25 mouse cellular contexts compared by ENCODE assay signal in genomic region chr2:143024226-143024625, GRCm38 (mm10). TPM values are rescaled to one million over a fixed set of nuclear protein-coding genes. Genes with fewer than 3 reads are reported as not detected.
DNase-seq lines count a peak whose midpoint lies in the region; ATAC-seq lines count a peak whose summit lies in the region.
"Had no signal": no experiment of that assay in that cellular context is flagged by ENCODE, and none has a peak within 500 bp of the region (broad histone marks: within the 10 kb centered on the region; RNA-seq: fewer than 3 reads in every experiment).

No protein-coding gene starts in this region.

- no peak overlapping the region for H3K9ac ChIP-seq in hindbrain, embryonic 14.5 days
- no peak overlapping the region for H3K9ac ChIP-seq in hindbrain, embryonic 13.5 days
- H3K9ac ChIP-seq: embryonic facial prominence, embryonic 13.5 days; embryonic facial prominence, embryonic 15.5 days; forebrain, embryonic 13.5 days; forebrain, embryonic 15.5 days; forebrain, postnatal 0 days had no signal

- H3K27ac ChIP-seq in hindbrain, embryonic 14.5 days = no peak overlapping the region
- no peak overlapping the region for H3K27ac ChIP-seq in hindbrain, embryonic 13.5 days
- H3K27ac ChIP-seq: embryonic facial prominence, embryonic 13.5 days; embryonic facial prominence, embryonic 15.5 days; forebrain, embryonic 10.5 days; forebrain, embryonic 13.5 days; forebrain, embryonic 15.5 days had no signal

- no peak overlapping the region for H3K4me2 ChIP-seq in hindbrain, embryonic 14.5 days (replicated peaks)
- H3K4me2 ChIP-seq in hindbrain, embryonic 13.5 days = no peak overlapping the region
- H3K4me2 ChIP-seq: embryonic facial prominence, embryonic 13.5 days; embryonic facial prominence, embryonic 15.5 days; forebrain, embryonic 13.5 days; forebrain, embryonic 15.5 days had no signal

- ATAC-seq in hindbrain, embryonic 14.5 days (ENCODE audit: low FRiP score) = no peak
- no peak for ATAC-seq in hindbrain, embryonic 13.5 days (ENCODE audit: low FRiP score)
- ATAC-seq in granulocyte monocyte progenitor cell, adult 5-6 weeks (replicated peaks; ENCODE audit: poor library complexity, severe bottlenecking) = peak; percentile 65
- ATAC-seq: forebrain, embryonic 13.5 days; forebrain, embryonic 15.5 days; forebrain, postnatal 0 days had no signal

- H3K4me1 ChIP-seq in hindbrain, embryonic 14.5 days (replicated peaks; ENCODE audit: control insufficient read depth, insufficient read depth, low read length) = peaks cover 6% of the 10 kb centered on the region; the same call in 1 of the 2 replicates
- 0 out of 2 replicates have a peak, but pooled peaks cover 5% of the 10 kb centered on the region for H3K4me1 ChIP-seq in hindbrain, embryonic 13.5 days (replicated peaks)
- H3K4me1 ChIP-seq: embryonic facial prominence, embryonic 15.5 days; forebrain, embryonic 10.5 days; forebrain, embryonic 13.5 days; forebrain, embryonic 15.5 days had no signal

- H3K36me3 ChIP-seq in hindbrain, embryonic 14.5 days (replicated peaks; ENCODE audit: control insufficient read depth, insufficient read depth) = no peaks in the 10 kb centered on the region
- no peaks in the 10 kb centered on the region for H3K36me3 ChIP-seq in hindbrain, embryonic 13.5 days
- H3K36me3 ChIP-seq: embryonic facial prominence, embryonic 13.5 days; embryonic facial prominence, embryonic 15.5 days; forebrain, embryonic 10.5 days; forebrain, embryonic 15.5 days had no signal

- H3K27me3 ChIP-seq in hindbrain, embryonic 14.5 days (ENCODE audit: control insufficient read depth, insufficient read depth, low read length) = no peaks in the 10 kb centered on the region
- no peaks in the 10 kb centered on the region for H3K27me3 ChIP-seq in hindbrain, embryonic 13.5 days
- H3K27me3 ChIP-seq: embryonic facial prominence, embryonic 13.5 days; embryonic facial prominence, embryonic 15.5 days; forebrain, embryonic 13.5 days; forebrain, embryonic 15.5 days had no signal

- no peak overlapping the region for H3K4me3 ChIP-seq in hindbrain, embryonic 14.5 days (replicated peaks; ENCODE audit: low read length)
- H3K4me3 ChIP-seq in hindbrain, embryonic 13.5 days = no peak overlapping the region
- H3K4me3 ChIP-seq: embryonic facial prominence, embryonic 13.5 days; embryonic facial prominence, embryonic 15.5 days; erythroblast, embryonic 14.5 days; forebrain, embryonic 10.5 days; forebrain, embryonic 13.5 days; forebrain, embryonic 15.5 days had no signal

- DNase-seq in hindbrain, embryonic 14.5 days (ENCODE audit: low spot score) = peak; percentile 13
- no peak for DNase-seq in cerebellum, adult 18-20 months
- DNase-seq in frontal cortex, postnatal 25 days (ENCODE audit: low spot score in 2 of 2) = no peak
- DNase-seq: adrenal gland, adult 2 months; adrenal gland, postnatal 10 days; adrenal gland, postnatal 25 days; cerebellum, adult 11 months; cerebellum, adult 2 months; cerebellum, adult 9-10 months; cerebellum, postnatal 10 days; cerebellum, postnatal 25 days; embryo, embryonic 11 days; forebrain, postnatal 0 days had no signal

- H3K9me3 ChIP-seq in hindbrain, embryonic 14.5 days (ENCODE audit: control insufficient read depth, low read length) = no peaks in the 10 kb centered on the region
- no peaks in the 10 kb centered on the region for H3K9me3 ChIP-seq in hindbrain, embryonic 13.5 days
- H3K9me3 ChIP-seq: embryonic facial prominence, embryonic 13.5 days; embryonic facial prominence, embryonic 15.5 days; forebrain, embryonic 10.5 days; forebrain, embryonic 13.5 days; forebrain, embryonic 15.5 days had no signal

- 87% methylated on average over 4 of the region's 4 CpGs for WGBS in hindbrain, embryonic 14.5 days
- 83% methylated on average over 4 of the region's 4 CpGs for WGBS in hindbrain, embryonic 13.5 days

RNA-seq across cellular contexts. Expression of gene Snrpb2, which starts 38.6 kb away (rescaled TPM):
- 49.3 and 56.9 TPM in 2 replicates for polyA plus RNA-seq in hindbrain, embryonic 14.5 days (2014; fragmentation: Nextera tagmentation; extraction: Ambion mirVana)
- 70.4 and 72.1 TPM in 2 replicates for polyA plus RNA-seq in hindbrain, embryonic 13.5 days (2015; fragmentation: Nextera tagmentation; extraction: Ambion mirVana)
- 65.5 and 77.1 TPM in 2 replicates for total RNA-seq in granulocyte monocyte progenitor cell, adult 5-6 weeks (2014; fragmentation: Nextera tagmentation)
- total RNA-seq in granulocyte monocyte progenitor cell, adult 5-6 weeks (2017) = 103 and 146 TPM in 2 replicates

RNA-seq across cellular contexts. Expression of gene Otor, which starts 54.0 kb away (rescaled TPM):
- 2.5 TPM in 1 of 2 replicates, not detected in the other for polyA plus RNA-seq in hindbrain, embryonic 14.5 days (2014; fragmentation: Nextera tagmentation; extraction: Ambion mirVana)
- 1.9 and 2.7 TPM in 2 replicates for polyA plus RNA-seq in hindbrain, embryonic 13.5 days (2015; fragmentation: Nextera tagmentation; extraction: Ambion mirVana)
- total RNA-seq in granulocyte monocyte progenitor cell, adult 5-6 weeks (2014; fragmentation: Nextera tagmentation) = not detected in 2 replicates
- total RNA-seq in granulocyte monocyte progenitor cell, adult 5-6 weeks (2017) = not detected in 2 replicates
- total RNA-seq: adrenal gland, adult 2 months; adrenal gland, postnatal 10 days; adrenal gland, postnatal 25 days; adrenal gland, postnatal 4 days; ES-E14; forebrain, postnatal 0 days; MEL had no signal
- polyA plus RNA-seq: adrenal gland, adult 2 months; C2C12; cerebellum, adult 2 months; erythroblast, embryonic 14.5 days; forebrain, postnatal 0 days had no signal
